Mouse (Mus musculus): ENCODE data around the gene Hypk.

GRCm38 (mm10) chr2:121412843-121413386 lies 40.2 kb upstream of the Hypk start:
- TF ChIP-seq GATA1 (IDR thresholded peaks at IDR 0.05; ENCODE audit: borderline replicate concordance, low read length) (no peak), FLI1 (IDR thresholded peaks at IDR 0.05; ENCODE audit: low read length) (no peak)
